Mouse (Mus musculus) limb, embryonic 11.5 days (tissue): Measurements from ENCODE around the gene Rai14. TPM values are rescaled to one million over a fixed set of nuclear protein-coding genes. Genes with fewer than 3 reads are reported as not detected.
A peak's percentile ranks its signal among the peaks of the same experiment; 100 is the strongest.

Experiments
- ATAC-seq: fragments of 200-750 bp; cut with Nextera tagmentation; 2 replicates; pipeline ENCODE4 v1.8.0; 2017; ENCODE audit warnings: low read depth; ENCODE audit not compliant: insufficient number of reproducible peaks, low FRiP score, low TSS enrichment
- DNase-seq: peaks from one replicate; pipeline ENCODE4 v3.0.0-alpha.2; 2015; ENCODE audit warnings: low spot score
- H3K27ac ChIP-seq: fragments of 300-500 bp; sonication (generic); replicated peaks from 2 replicates; pipeline ENCODE4 v1.5.1; 2014; ENCODE audit warnings: low read depth, mild to moderate bottlenecking, low read length
- H3K27me3 ChIP-seq: fragments of 300-500 bp; sonication (generic); 2 replicates; pipeline ENCODE4 v1.6.1; 2014; ENCODE audit warnings: mild to moderate bottlenecking, low read length, mixed read lengths; ENCODE audit not compliant: control insufficient read depth, insufficient read depth
- H3K36me3 ChIP-seq: fragments of 300-500 bp; sonication (generic); 2 replicates; pipeline ENCODE4 v1.6.1; 2014; ENCODE audit warnings: mild to moderate bottlenecking, low read length, moderate library complexity, mixed read lengths; ENCODE audit not compliant: control insufficient read depth, insufficient read depth
- H3K4me1 ChIP-seq: fragments of 300-500 bp; sonication (generic); 2 replicates; pipeline ENCODE4 v1.6.1; 2014; ENCODE audit warnings: low read length, mixed read lengths; ENCODE audit not compliant: control insufficient read depth, insufficient read depth
- H3K4me2 ChIP-seq: fragments of 300-500 bp; sonication (generic); 2 replicates; pipeline ENCODE4 v1.6.1; 2014; ENCODE audit warnings: low read depth, mild to moderate bottlenecking, moderate library complexity; ENCODE audit not compliant: severe bottlenecking
- H3K4me3 ChIP-seq: fragments of 300-500 bp; sonication (generic); 2 replicates; pipeline ENCODE4 v1.5.1; 2014; ENCODE audit warnings: low read depth, low read length
- H3K9ac ChIP-seq: fragments of 300-500 bp; sonication (generic); 2 replicates; pipeline ENCODE4 v1.6.1; 2014; ENCODE audit warnings: mild to moderate bottlenecking, low read length
- H3K9me3 ChIP-seq: fragments of 300-500 bp; sonication (generic); 2 replicates; pipeline ENCODE4 v1.6.1; 2016; ENCODE audit warnings: low read length; ENCODE audit not compliant: control insufficient read depth
- WGBS: fragments of 180-500 bp; shearing (Covaris S2); extraction: QIAGEN DNeasy Blood & Tissue Kit; methylation state at CpG from one replicate; pipeline ENCODE4 v1.1.7; 2014; 5-methylcytosine and 5-hydroxymethylcytosine counted together
- polyA plus RNA-seq: library from polyadenylated mRNA; unstranded; fragments of >200 nt; fragmentation: Nextera tagmentation; extraction: Ambion mirVana; gene quantifications from 2 replicates; pipeline ENCODE4 v1.2.1, GENCODE M21; 2014

Rai14 gene
- polyA plus RNA-seq, 1 experiment from 2014 or later = 70.8 TPM

- Histone ChIP-seq H3K9ac (no peak overlapping the region), H3K4me3 (no peak overlapping the region), H3K36me3 (0 out of 2 replicates have a peak, but pooled peaks cover 4% of the 10 kb centered on the region), H3K27me3 (no peaks in the 10 kb centered on the region), H3K4me1 (peaks cover 42% of the 10 kb centered on the region), H3K27ac (peak overlapping the region; percentile 86), H3K4me2 (no peak overlapping the region), H3K9me3 (no peaks in the 10 kb centered on the region)
- DNase-seq (peak; percentile 53), ATAC-seq (no peak)
- WGBS = 21% methylated on average over 6 of the region's 6 CpGs
Observed at GRCm38 (mm10) chr15:10628980-10629346, 85.5 kb downstream of the Rai14 start.

GRCm38 (mm10) chr15:10628131-10628979, 86.1 kb downstream of the Rai14 start:
- DNase-seq (peak; percentile 73), ATAC-seq (peak; percentile 49)
- H3K27me3 ChIP-seq = no peaks in the 10 kb centered on the region
- 22% methylated on average over 16 of the region's 16 CpGs for WGBS
- 0 out of 2 replicates have a peak, but pooled peaks cover 4% of the 10 kb centered on the region for H3K36me3 ChIP-seq
- H3K4me1 ChIP-seq = peaks cover 41% of the 10 kb centered on the region
- H3K4me2 ChIP-seq = no peak overlapping the region
- H3K27ac ChIP-seq = peak overlapping the region; percentile 86
- H3K9ac ChIP-seq = no peak overlapping the region; the same call in 1 of the 2 replicates
- no peaks in the 10 kb centered on the region for H3K9me3 ChIP-seq
- no peak overlapping the region for H3K4me3 ChIP-seq

DNA sequence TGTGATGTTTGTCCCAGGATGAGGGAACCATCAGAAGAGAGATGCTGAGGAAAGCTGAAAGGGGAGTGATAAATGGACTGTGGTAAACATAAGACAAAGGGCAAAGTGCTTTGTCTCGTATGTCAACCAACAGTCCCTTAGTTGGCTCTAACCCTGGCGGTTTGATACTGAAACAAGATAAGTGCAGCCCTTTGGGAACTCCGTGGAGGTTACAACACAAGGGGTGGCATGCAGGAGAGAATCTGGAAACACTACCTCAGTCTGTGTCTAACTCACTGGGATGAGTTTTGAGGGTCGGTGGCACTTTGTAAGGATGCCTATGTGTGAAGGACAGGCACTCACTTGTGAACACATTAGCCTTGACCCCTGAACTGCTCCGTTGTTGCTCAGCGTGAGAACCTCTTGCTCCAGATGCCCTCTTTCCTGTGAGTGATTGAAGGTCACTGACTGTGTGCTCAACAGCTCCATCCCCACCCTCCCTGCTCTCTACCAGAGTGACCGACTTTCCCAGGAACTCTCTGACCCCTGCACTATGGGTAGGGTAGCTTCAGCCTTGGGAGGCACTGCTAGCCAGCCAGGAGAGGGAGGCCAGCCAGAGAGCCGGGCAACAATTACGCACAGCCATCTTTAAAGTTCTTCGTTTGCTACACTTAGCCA, 90.7 kb downstream of the Rai14 start:
- H3K4me3 ChIP-seq = no peak overlapping the region
- no peaks in the 10 kb centered on the region for H3K9me3 ChIP-seq
- ATAC-seq = no peak
- no peak overlapping the region for H3K9ac ChIP-seq
- no peak overlapping the region for H3K4me2 ChIP-seq
- H3K36me3 ChIP-seq = peaks cover 2% of the 10 kb centered on the region; the same call in 1 of the 2 replicates
- WGBS = 33% methylated on average over 10 of the region's 10 CpGs
- peaks cover 27% of the 10 kb centered on the region for H3K4me1 ChIP-seq
- no peaks in the 10 kb centered on the region for H3K27me3 ChIP-seq
- no peak for DNase-seq
- no peak overlapping the region for H3K27ac ChIP-seq

DNA sequence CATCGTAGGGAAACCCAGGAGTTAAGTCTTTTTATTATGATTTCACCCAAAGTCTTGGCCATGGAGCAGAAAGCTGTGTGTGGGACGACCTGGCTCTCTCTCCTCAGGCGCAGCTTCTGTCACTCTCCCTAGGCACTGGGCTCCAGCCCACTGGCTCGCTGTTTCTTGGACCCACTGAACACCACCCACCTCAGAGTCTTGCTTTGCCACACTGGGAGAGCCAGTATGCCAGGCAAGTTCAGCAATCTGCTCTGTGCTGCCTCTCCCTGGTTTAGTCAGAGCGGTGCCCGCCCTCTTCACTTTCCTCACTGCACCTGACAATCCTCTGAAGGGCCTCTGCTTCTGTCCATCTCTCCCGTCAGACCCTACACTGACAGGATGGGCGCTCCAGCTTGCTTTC, 93.2 kb downstream of the Rai14 start:
- 93% methylated on average over 8 of the region's 8 CpGs for WGBS

GRCm38 (mm10) chr15:10619678-10620077, 94.7 kb downstream of the Rai14 start:
- no peak overlapping the region for H3K4me3 ChIP-seq
- ATAC-seq (no peak), DNase-seq (no peak)
- no peaks in the 10 kb centered on the region for H3K9me3 ChIP-seq
- no peaks in the 10 kb centered on the region for H3K27me3 ChIP-seq
- no peak overlapping the region for H3K27ac ChIP-seq
- H3K36me3 ChIP-seq = peaks cover 6% of the 10 kb centered on the region; the same call in 1 of the 2 replicates
- H3K9ac ChIP-seq = no peak overlapping the region
- H3K4me1 ChIP-seq = peaks cover 11% of the 10 kb centered on the region
- H3K4me2 ChIP-seq = no peak overlapping the region
- WGBS = 94% methylated on average over 3 of the region's 3 CpGs

More for the DNA sequence above, 93.2 kb downstream of the Rai14 start:
- H3K9me3 ChIP-seq = no peaks in the 10 kb centered on the region
- no peak overlapping the region for H3K4me2 ChIP-seq
- H3K36me3 ChIP-seq = peaks cover 6% of the 10 kb centered on the region; the same call in 1 of the 2 replicates
- no peak overlapping the region for H3K4me3 ChIP-seq
- no peaks in the 10 kb centered on the region for H3K27me3 ChIP-seq
- DNase-seq (no peak), ATAC-seq (no peak)
- peaks cover 13% of the 10 kb centered on the region for H3K4me1 ChIP-seq
- H3K9ac ChIP-seq = no peak overlapping the region
- peak overlapping the region; percentile 36; the same call in 1 of the 2 replicates for H3K27ac ChIP-seq

DNA sequence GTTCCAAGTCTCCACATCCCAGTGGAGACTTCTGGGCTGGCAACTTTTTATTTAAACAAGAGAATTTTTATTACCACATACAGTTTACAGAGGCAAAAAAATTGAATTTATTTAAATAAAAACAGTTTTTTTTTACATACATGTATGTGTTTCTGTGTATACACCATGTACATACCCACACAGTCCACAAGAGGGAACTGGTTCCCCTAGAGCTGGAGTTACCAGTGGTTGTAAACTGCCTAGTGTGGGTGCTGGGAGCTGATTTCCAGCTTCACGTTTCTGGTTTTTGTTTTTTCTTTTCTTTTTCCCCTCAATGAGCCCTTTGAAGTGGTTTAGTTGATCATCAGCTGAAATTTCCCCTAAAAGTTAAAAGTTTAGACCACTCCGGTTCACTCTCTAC, 96.1 kb downstream of the Rai14 start:
- 90% methylated on average over 2 of the region's 2 CpGs for WGBS
- Histone ChIP-seq H3K4me1 (peaks cover 6% of the 10 kb centered on the region), H3K4me3 (no peak overlapping the region), H3K36me3 (peaks cover 6% of the 10 kb centered on the region; the same call in 1 of the 2 replicates), H3K9ac (no peak overlapping the region), H3K27me3 (no peaks in the 10 kb centered on the region), H3K9me3 (no peaks in the 10 kb centered on the region), H3K27ac (no peak overlapping the region), H3K4me2 (no peak overlapping the region)
- ATAC-seq = no peak
- no peak for DNase-seq

GRCm38 (mm10) chr15:10616001-10616400, 98.4 kb downstream of the Rai14 start:
- ATAC-seq = no peak
- Histone ChIP-seq H3K9ac (no peak overlapping the region), H3K27ac (no peak overlapping the region), H3K27me3 (no peaks in the 10 kb centered on the region), H3K4me3 (no peak overlapping the region), H3K9me3 (no peaks in the 10 kb centered on the region), H3K4me2 (no peak overlapping the region), H3K4me1 (peaks cover 6% of the 10 kb centered on the region), H3K36me3 (peaks cover 6% of the 10 kb centered on the region; the same call in 1 of the 2 replicates)
- WGBS = 38% methylated on average over 6 of the region's 6 CpGs
- DNase-seq = no peak

DNA sequence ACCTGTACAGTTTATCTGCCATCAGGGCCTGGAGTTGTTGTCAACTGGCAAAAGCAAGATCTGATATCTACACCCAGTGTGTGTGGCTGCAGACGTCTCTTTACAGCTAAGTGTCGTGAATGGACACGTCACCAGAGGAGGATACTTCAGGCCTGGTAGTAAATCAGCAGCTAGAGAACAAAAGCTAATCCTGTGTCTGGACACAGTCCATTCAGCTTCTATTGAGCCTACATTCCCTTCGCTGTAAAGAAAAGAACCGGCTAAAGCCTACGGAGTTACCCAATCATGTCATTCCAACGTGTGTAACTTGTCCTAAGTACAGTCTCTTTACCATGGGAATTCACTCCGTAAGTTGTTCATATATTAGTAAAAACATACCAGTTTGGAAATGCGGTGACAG, 103.4 kb downstream of the Rai14 start:
- H3K36me3 ChIP-seq = no peaks in the 10 kb centered on the region
- no peak overlapping the region for H3K4me3 ChIP-seq
- ATAC-seq = no peak
- H3K9me3 ChIP-seq = no peaks in the 10 kb centered on the region
- H3K4me1 ChIP-seq = peaks cover 6% of the 10 kb centered on the region
- no peak overlapping the region for H3K4me2 ChIP-seq
- no peak overlapping the region for H3K27ac ChIP-seq
- 89% methylated on average over 9 of the region's 9 CpGs for WGBS
- H3K9ac ChIP-seq = no peak overlapping the region
- no peaks in the 10 kb centered on the region for H3K27me3 ChIP-seq
- DNase-seq = no peak
